Mouse (Mus musculus) forebrain, embryonic 11.5 days (tissue): ENCODE measurements around the gene Tcte1. TPM values are rescaled to one million over a fixed set of nuclear protein-coding genes. Genes with fewer than 3 reads are reported as not detected.
A peak's percentile ranks its signal among the peaks of the same experiment; 100 is the strongest.

Experiments
- ATAC-seq: fragments of 200-750 bp; cut with Nextera tagmentation; replicated peaks from 2 replicates; pipeline ENCODE4 v1.8.0; 2017; ENCODE audit warnings: moderate TSS enrichment; ENCODE audit not compliant: low FRiP score
- DNase-seq: peaks from one replicate; pipeline ENCODE4 v3.0.0-alpha.2; 2017; ENCODE audit warnings: low spot score
- H3K27ac ChIP-seq: fragments of 300-500 bp; sonication (generic); 2 replicates; pipeline ENCODE4 v1.5.1; 2014; ENCODE audit warnings: low read depth, low read length
- H3K27me3 ChIP-seq: fragments of 300-500 bp; sonication (generic); 2 replicates; pipeline ENCODE4 v1.6.1; 2014; ENCODE audit warnings: mild to moderate bottlenecking, low read length, mixed read lengths; ENCODE audit not compliant: control insufficient read depth, insufficient read depth
- H3K36me3 ChIP-seq: fragments of 300-500 bp; sonication (generic); 2 replicates; pipeline ENCODE4 v1.6.1; 2014; ENCODE audit warnings: mild to moderate bottlenecking, low read length, moderate library complexity, mixed read lengths; ENCODE audit not compliant: control insufficient read depth, insufficient read depth
- H3K4me1 ChIP-seq: fragments of 300-500 bp; sonication (generic); replicated peaks from 2 replicates; pipeline ENCODE4 v1.6.1; 2014; ENCODE audit warnings: low read length, mixed read lengths; ENCODE audit not compliant: control insufficient read depth, insufficient read depth
- H3K4me2 ChIP-seq: fragments of 300-500 bp; sonication (generic); 2 replicates; pipeline ENCODE4 v1.6.1; 2014; ENCODE audit warnings: low read depth, mild to moderate bottlenecking, low read length, moderate library complexity, mixed read lengths; ENCODE audit not compliant: severe bottlenecking
- H3K4me3 ChIP-seq: fragments of 300-500 bp; sonication (generic); 2 replicates; pipeline ENCODE4 v1.5.1; 2014; ENCODE audit warnings: low read depth, low read length
- H3K9ac ChIP-seq: fragments of 300-500 bp; sonication (generic); 2 replicates; pipeline ENCODE4 v1.6.1; 2014; ENCODE audit warnings: low read length
- H3K9me3 ChIP-seq: fragments of 300-500 bp; sonication (generic); 2 replicates; pipeline ENCODE4 v1.6.1; 2016; ENCODE audit warnings: low read length, mixed read lengths; ENCODE audit not compliant: control insufficient read depth
- WGBS: fragments of 180-500 bp; shearing (Covaris S2); extraction: QIAGEN DNeasy Blood & Tissue Kit; methylation state at CpG from one replicate; pipeline ENCODE4 v1.1.7; 2014; 5-methylcytosine and 5-hydroxymethylcytosine counted together
- polyA plus RNA-seq: library from polyadenylated mRNA; unstranded; fragments of >200 nt; fragmentation: Nextera tagmentation; extraction: Ambion mirVana; gene quantifications from 2 replicates; pipeline ENCODE4 v1.2.1, GENCODE M21; 2014

Gene Tcte1
- polyA plus RNA-seq, 1 experiment from 2014 or later = 0.95 TPM

DNA sequence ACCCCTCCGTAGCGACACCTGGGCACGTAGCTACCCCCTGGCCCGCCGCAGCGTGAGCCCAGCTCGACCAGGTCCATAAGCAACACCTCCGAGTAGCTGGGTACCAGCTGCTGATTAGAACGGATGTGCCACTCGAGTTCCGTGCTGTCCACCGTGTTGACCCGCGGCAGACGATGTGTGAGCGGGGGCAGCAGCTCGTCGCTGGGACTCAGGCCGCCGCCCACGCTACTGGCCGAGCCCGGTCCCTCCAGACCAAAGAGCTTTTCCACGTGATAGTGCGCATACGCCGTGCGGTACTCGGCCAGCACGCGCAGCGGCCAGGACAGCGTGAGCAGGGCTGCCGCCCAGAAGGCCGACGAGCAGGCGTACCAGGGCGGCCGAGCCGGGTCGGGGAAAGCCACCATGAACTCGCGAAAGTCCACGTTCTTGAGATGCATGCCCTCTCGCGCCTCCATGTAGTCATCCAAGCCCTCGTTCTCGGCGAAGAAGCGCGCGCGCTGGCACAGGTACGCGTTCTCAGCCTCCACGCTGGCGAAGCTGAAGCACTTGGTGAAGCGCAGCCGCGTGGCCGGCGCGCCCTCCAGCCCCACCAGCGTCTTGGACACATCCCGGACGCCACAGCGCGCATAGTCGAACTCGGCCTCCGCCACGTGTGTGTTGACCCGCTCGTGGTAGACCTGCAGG is 22.2 kb downstream of the Tcte1 start:
- Histone ChIP-seq H3K4me3 (peak overlapping the region; percentile 13), H3K4me1 (peaks cover 23% of the 10 kb centered on the region), H3K4me2 (peak overlapping the region; percentile 42), H3K9me3 (no peaks in the 10 kb centered on the region), H3K36me3 (no peaks in the 10 kb centered on the region), H3K27me3 (peaks cover 45% of the 10 kb centered on the region), H3K9ac (peak overlapping the region; percentile 23), H3K27ac (no peak overlapping the region)
- no peak for ATAC-seq
- DNase-seq = no peak
- WGBS = 4% methylated on average over 74 of the region's 74 CpGs

DNA sequence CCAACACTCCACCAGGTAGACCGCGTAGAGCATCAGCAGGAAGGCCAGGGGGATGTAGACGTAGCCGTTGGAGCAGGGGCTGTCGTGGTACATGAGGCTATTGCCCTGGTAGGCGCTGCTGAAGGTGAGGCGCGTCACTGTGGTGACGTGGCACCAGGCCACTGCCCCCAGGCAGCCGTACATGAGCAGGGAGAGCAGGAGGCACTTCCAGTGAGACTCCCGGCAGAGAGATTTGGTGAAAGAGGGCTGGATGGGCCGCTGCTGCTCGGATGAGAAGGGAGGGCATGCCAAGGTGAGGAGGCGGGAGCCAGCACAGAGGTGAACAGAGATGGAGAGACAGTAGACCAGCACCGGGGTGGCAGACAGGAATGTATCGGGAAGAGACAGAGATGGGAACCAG is 23.7 kb downstream of the Tcte1 start:
- H3K9me3 ChIP-seq = no peaks in the 10 kb centered on the region
- no peak overlapping the region for H3K4me2 ChIP-seq
- 63% methylated on average over 16 of the region's 16 CpGs for WGBS
- H3K36me3 ChIP-seq = no peaks in the 10 kb centered on the region
- H3K9ac ChIP-seq = no peak overlapping the region
- peaks cover 25% of the 10 kb centered on the region for H3K4me1 ChIP-seq
- H3K27me3 ChIP-seq = peaks cover 45% of the 10 kb centered on the region
- no peak overlapping the region for H3K27ac ChIP-seq
- ATAC-seq (no peak), DNase-seq (no peak)
- H3K4me3 ChIP-seq = no peak overlapping the region

DNA sequence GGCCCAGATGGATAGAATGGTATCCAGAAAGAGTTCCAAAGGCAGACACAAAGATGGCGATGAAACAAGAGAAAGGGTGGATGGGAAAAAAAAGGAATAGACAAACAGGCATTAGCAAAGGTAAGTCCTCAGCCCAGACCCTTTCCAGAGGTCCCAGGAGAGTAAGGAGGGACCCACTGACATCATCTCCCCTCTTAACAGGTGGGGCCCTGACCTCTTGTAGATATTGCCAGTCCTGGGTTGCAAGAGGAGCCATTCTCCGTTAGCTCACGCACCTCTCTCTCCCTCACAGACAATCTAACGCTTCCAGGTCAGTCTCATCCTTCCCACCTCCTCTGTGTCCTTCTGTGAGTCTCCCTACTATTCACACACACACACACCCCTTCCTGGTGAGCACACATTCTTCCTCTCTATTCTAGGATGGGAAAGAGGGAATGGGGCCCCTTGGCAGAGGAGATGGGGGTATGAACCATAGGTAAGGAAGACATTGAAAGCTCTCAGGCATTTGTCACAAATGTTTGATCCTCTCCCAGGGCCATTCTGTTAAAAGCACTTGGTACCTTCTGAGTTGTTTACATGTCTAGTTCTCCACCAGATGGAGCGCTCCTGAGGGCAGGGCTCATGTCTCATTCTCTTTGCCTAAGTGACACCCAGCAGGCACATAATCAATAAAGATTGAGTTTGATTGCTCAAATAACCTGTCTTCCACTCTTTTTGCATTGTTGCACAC is 24.4 kb downstream of the Tcte1 start:
- H3K4me3 ChIP-seq = no peak overlapping the region
- ATAC-seq = no peak
- H3K36me3 ChIP-seq = no peaks in the 10 kb centered on the region
- peaks cover 45% of the 10 kb centered on the region for H3K27me3 ChIP-seq
- H3K4me2 ChIP-seq = peak overlapping the region; percentile 80; the same call in 1 of the 2 replicates
- no peak overlapping the region for H3K27ac ChIP-seq
- H3K4me1 ChIP-seq = peaks cover 25% of the 10 kb centered on the region
- no peak overlapping the region for H3K9ac ChIP-seq
- H3K9me3 ChIP-seq = no peaks in the 10 kb centered on the region
- no peak for DNase-seq
- WGBS = 84% methylated on average over 5 of the region's 5 CpGs

DNA sequence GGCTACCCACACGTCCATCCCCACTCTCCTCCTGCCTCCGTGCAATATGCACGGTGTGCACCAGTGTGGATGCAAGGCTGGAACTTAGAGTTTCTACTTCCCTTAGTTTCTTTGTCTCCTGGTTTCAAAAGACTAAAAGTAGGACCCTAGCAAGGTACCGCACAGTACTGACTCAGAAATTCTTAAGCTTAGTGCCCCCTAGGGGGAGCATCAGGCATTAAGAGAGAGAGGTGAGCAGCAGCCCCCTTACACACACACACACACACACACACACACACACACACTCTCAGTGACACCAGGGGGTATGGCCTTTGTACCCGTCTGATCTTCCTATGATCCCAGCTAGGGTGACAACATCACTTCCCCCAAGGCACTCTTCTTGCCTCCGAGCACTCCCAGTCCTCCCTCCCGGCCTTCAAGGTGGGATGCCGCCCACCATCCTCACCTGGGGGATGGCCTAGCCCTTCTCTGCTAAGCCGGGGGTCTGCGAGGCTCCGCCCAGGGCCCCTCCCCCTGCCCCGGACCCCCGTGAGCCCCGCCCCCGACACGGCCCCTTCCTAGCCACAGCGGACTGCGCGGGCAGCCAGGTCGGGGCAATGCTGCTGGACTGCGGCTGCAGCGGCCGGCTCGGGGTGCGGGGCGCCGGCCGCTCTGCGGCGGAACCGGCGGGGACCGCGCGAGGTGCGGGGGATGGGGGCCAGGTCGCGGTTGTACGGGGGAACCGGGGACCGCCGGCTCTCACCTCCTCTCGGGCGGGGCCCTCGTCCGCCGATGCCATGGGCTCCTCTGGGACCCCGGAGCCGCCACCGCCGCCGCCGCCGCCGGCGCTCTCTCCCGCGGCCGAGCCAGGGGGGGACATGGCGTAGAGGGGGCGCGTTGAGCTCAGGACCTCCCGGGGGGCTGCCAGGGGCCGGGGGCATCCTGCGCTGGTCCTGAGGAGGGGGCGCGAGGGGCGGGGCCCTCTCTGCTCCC is 25.6 kb downstream of the Tcte1 start:
- H3K4me3 ChIP-seq = peak overlapping the region; percentile 90
- H3K4me2 ChIP-seq = peak overlapping the region; percentile 80
- H3K9me3 ChIP-seq = no peaks in the 10 kb centered on the region
- peaks cover 38% of the 10 kb centered on the region for H3K27me3 ChIP-seq
- H3K4me1 ChIP-seq = peaks cover 21% of the 10 kb centered on the region
- 3% methylated on average over 35 of the region's 68 CpGs for WGBS
- DNase-seq (peak; percentile 88), ATAC-seq (peak; percentile 69)
- H3K36me3 ChIP-seq = no peaks in the 10 kb centered on the region
- peak overlapping the region; percentile 85 for H3K27ac ChIP-seq
- peak overlapping the region; percentile 96 for H3K9ac ChIP-seq

DNA sequence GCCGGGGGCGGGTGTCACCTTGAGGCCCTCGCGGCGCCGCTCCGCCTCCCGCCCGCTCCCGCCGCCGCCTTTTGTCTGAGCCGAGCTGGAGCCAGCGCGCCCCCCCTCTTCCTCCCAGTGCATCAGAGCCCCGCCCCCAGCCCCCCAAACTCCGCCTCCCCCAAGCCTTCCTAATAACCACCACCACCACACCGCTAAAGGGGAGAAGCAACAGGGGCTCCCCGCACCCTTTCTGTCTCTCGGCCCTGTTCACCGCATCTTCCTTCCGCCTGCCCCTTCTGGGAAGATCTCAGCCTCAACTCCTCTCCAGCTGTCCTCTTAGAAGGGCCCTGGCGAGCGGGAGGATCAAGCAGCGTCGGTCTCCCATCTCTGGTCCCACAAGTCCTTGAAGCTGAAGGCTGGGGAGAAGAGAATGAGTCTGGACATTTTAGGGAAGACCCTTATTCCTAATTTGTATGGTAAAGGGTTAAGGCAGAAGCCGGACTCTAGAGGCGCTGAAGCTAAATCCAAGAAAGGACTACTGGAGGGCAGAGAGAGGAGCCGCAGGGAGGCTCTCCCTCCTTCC is 26.5 kb downstream of the Tcte1 start, which contains the start of gene Tmem151b:
Gene Tmem151b, minus strand, starts transcription at position 61 of the 565 bp plus-strand sequence.
- WGBS = under 1% methylated on average over 12 of the region's 29 CpGs
- peaks cover 14% of the 10 kb centered on the region for H3K4me1 ChIP-seq

DNA sequence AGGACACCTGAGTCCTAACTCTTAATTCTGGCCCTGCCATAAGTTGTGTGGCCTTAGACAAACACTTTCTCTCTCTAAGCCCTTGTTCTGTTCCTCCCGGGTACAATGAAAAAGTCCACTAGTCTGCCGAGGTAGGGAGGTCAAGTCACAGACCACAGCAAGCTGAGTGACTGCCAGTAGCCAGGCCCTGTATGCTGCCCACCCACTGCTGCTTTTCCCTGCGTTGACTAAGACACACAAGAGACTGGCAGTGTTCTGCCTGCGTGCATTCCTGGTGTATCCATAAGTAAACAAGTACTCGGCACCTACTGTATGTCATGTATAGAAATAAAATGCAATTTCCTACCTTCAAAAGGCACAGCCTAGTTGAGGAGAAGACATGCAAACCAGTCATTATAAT is 27.0 kb downstream of the Tcte1 start:
- Histone ChIP-seq H3K27ac (no peak overlapping the region), H3K9me3 (no peaks in the 10 kb centered on the region), H3K27me3 (peaks cover 25% of the 10 kb centered on the region), H3K4me2 (peak overlapping the region; percentile 80), H3K4me1 (peaks cover 9% of the 10 kb centered on the region), H3K36me3 (no peaks in the 10 kb centered on the region), H3K9ac (peak overlapping the region; percentile 96), H3K4me3 (peak overlapping the region; percentile 90; the same call in 1 of the 2 replicates)
- WGBS = 35% methylated on average over 5 of the region's 5 CpGs
- ATAC-seq = no peak
- DNase-seq = no peak

More for the DNA sequence above, 26.5 kb downstream of the Tcte1 start, which contains the start of gene Tmem151b:
- H3K36me3 ChIP-seq = no peaks in the 10 kb centered on the region
- DNase-seq = peak; percentile 91
- peak within 1 kb of the TSS; percentile 96 for H3K9ac ChIP-seq
- H3K4me2 ChIP-seq = peak within 1 kb of the TSS; percentile 80
- no peaks in the 10 kb centered on the region for H3K9me3 ChIP-seq
- peak; percentile 45 for ATAC-seq
- H3K4me3 ChIP-seq = peak within 1 kb of the TSS; percentile 90
- H3K27ac ChIP-seq = peak within 1 kb of the TSS; percentile 85
- H3K27me3 ChIP-seq = peaks cover 31% of the 10 kb centered on the region

DNA sequence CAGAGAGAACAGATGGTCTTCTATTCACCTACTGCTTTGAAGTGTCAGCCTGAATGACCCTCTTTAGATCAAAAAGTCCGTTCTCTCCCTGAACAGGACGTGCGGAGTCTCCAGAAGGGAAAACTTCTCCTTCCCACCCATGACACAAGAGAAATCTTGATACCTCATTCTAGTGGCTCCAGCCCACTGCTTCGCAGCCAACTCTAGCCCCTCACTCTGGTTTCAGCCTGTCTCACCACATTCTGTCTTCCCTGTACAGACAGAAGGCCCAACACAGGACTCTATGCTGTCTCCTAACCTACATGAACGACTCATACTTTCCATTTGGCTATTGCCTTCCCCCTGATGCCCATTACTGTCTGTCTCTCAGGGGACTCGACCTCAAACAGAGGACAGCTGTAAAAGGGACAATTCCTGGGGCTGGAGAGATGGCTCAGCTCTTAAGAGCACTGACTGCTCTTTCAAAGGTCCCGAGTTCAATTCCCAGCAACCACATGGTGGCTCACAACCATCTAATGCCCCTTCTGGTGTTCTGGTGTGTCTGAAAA is 28.1 kb downstream of the Tcte1 start:
- H3K9ac ChIP-seq = no peak overlapping the region
- ATAC-seq (no peak), DNase-seq (no peak)
- no peaks in the 10 kb centered on the region for H3K9me3 ChIP-seq
- H3K4me3 ChIP-seq = no peak overlapping the region
- 54% methylated on average over 7 of the region's 7 CpGs for WGBS
- H3K4me1 ChIP-seq = peaks cover 7% of the 10 kb centered on the region
- H3K4me2 ChIP-seq = no peak overlapping the region
- no peaks in the 10 kb centered on the region for H3K36me3 ChIP-seq
- H3K27ac ChIP-seq = no peak overlapping the region
- peaks cover 16% of the 10 kb centered on the region for H3K27me3 ChIP-seq
